Mouse (Mus musculus): ENCODE data around the gene Gns. TPM values are rescaled to one million over a fixed set of nuclear protein-coding genes. Genes with fewer than 3 reads are reported as not detected.

Gns gene
- total RNA-seq (2023) = 100 to 1,000 TPM; 426 to 463 TPM

DNA sequence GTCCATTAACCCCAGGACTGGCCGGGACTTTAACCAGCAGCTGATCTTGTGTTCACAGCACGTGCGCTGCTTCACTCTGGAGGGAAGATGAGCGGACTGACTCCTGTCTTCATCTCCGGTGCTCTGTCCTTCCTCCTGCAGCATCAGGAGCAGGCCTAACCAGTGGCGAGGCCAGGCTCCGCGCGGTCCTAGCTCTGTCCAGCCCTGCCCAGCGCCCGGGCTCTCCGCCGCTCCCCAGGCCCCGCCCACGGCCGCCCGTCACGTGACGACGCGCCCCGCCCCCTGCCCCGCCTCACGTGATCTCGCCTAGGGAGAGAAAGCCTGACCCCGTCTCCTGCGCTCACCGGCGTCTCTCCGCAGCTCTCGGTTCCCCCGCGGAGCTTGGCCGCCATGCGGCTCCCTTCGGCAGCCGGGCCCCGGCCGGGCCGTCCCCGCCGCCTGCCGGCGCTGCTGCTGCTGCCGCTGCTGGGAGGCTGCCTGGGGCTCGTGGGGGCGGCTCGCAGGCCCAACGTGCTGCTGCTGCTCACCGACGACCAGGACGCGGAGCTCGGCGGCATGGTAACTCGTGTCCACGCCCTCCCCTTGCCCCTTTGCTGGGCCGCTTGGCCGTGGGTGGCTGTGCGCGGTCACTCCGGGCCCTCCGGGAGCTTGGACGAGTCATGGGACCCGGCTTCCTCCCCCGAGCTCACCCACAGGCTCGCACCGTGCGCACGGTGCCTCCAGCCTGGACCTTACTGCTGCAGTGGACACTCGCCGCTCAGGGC is at the start of gene Gns:
Gene Gns, plus strand, starts transcription at position 290 of the 764 bp plus-strand sequence.

GRCm38 (mm10) chr10:121351066-121351581 is 13.8 kb upstream of the Gns start, which contains the start of gene Tbc1d30:
Tbc1d30 (minus strand) TSS chr10:121351278.

Other genes starting within 250 kb of the Gns start
- 1 to 10 TPM; 4.0 to 4.3 TPM for gene Tbc1d30, start 13.8 kb upstream of the Gns start, total RNA-seq (2023)
- gene Rassf3, start 111.3 kb downstream of the Gns start, total RNA-seq (2023) = 100 to 1,000 TPM; 174 to 180 TPM
- gene Tbk1, start 221.7 kb downstream of the Gns start, total RNA-seq (2023) = 10 to 100 TPM; 71.7 to 87.3 TPM

Measured in monocyte, adult 59 days (primary cell).